Mouse (Mus musculus) heart, embryonic 14.5 days (tissue): ENCODE measurements at regions not wholly inside any gene's neighbourhood (a gene's known extent, or its start where the extent isn't known, plus 50 kb on each side); places are given as distances from the start of the nearest gene placed in this dataset.

Source experiments
- ATAC-seq: fragments of 200-750 bp; cut with Nextera tagmentation; 2 replicates; pipeline ENCODE4 v1.8.0; 2017; ENCODE audit warnings: low read depth, moderate TSS enrichment; ENCODE audit not compliant: insufficient number of reproducible peaks, insufficient read depth, low FRiP score
- H3K27ac ChIP-seq, 2 experiments: fragments of 200-500 bp in 1 of 2; fragments of 300-500 bp in 1 of 2; sonication (generic) in 1 of 2; replicated peaks in 1 of 2; 2 replicates each; pipeline ENCODE4 v1.5.1; 2012 to 2014; ENCODE audit warnings: low read depth in 2 of 2, low read length in 2 of 2, control low read depth in 1 of 2, mild to moderate bottlenecking in 1 of 2, mixed read lengths in 1 of 2; ENCODE audit not compliant: control insufficient read depth in 1 of 2, insufficient read depth in 1 of 2
- H3K27me3 ChIP-seq: fragments of 300-500 bp; sonication (generic); 2 replicates; pipeline ENCODE4 v1.6.1; 2014; ENCODE audit warnings: mild to moderate bottlenecking, low read length, control low read depth; ENCODE audit not compliant: control insufficient read depth, insufficient read depth
- H3K36me3 ChIP-seq: fragments of 300-500 bp; sonication (generic); 2 replicates; pipeline ENCODE4 v1.6.1; 2014; ENCODE audit warnings: mild to moderate bottlenecking, control low read depth, low read length, mixed read lengths; ENCODE audit not compliant: control insufficient read depth, insufficient read depth
- H3K4me1 ChIP-seq, 2 experiments: fragments of 200-500 bp in 1 of 2; fragments of 300-500 bp in 1 of 2; sonication (generic) in 1 of 2; 2 replicates each; pipeline ENCODE4 v1.6.1; 2012 to 2014; ENCODE audit warnings: low read length in 2 of 2, control low read depth in 1 of 2, mixed read lengths in 1 of 2; ENCODE audit not compliant: control insufficient read depth in 2 of 2, insufficient read depth in 2 of 2
- H3K4me2 ChIP-seq: fragments of 300-500 bp; sonication (generic); 2 replicates; pipeline ENCODE4 v1.6.1; 2014; ENCODE audit warnings: mild to moderate bottlenecking, low read length
- H3K4me3 ChIP-seq, 2 experiments: fragments of 200-500 bp in 1 of 2; fragments of 300-500 bp in 1 of 2; sonication (generic) in 1 of 2; 2 replicates each; pipeline ENCODE4 v1.5.1; 2012 to 2014; ENCODE audit warnings: low read length in 2 of 2, mild to moderate bottlenecking in 2 of 2, control low read depth in 1 of 2, low read depth in 1 of 2, moderate library complexity in 1 of 2; ENCODE audit not compliant: control insufficient read depth in 1 of 2, insufficient read depth in 1 of 2
- H3K9ac ChIP-seq: fragments of 300-500 bp; sonication (generic); 2 replicates; pipeline ENCODE4 v1.6.1; 2014; ENCODE audit warnings: mild to moderate bottlenecking, low read length
- H3K9me3 ChIP-seq: fragments of 300-500 bp; sonication (generic); 2 replicates; pipeline ENCODE4 v1.6.1; 2016; ENCODE audit warnings: low read length, control low read depth; ENCODE audit not compliant: control insufficient read depth
- WGBS: fragments of 180-500 bp; shearing (Covaris S2); extraction: QIAGEN DNeasy Blood & Tissue Kit; methylation state at CpG from one replicate; pipeline ENCODE4 v1.1.7; 2014; 5-methylcytosine and 5-hydroxymethylcytosine counted together

DNA sequence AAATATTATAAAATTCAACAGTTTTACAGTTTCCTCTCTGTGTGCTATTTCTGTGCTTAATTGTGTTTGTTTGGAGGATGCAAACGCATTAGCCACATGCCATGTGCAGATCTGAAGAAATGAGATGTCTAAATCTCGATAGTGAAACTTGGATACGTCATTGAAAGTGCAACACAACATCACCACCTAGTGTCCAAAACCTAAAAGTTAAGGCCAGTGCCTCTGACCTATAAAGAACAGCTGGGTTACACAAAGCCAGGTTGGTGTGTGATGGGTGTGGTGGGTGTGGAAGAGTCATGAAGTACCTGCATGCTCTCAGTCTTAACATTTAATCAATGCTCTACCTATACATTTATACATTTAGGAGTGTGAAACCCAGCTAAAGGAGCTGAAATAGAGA is 402.1 kb upstream of the Map3k7 start:
- ATAC-seq = no peak
- H3K36me3 ChIP-seq = no peaks in the 10 kb centered on the region
- WGBS = 12% methylated on average over 3 of the region's 3 CpGs
- H3K9me3 ChIP-seq = no peaks in the 10 kb centered on the region
- peak overlapping the region in 1 of 2 experiments; percentile 20; a peak in 2 of 4 replicates for H3K4me3 ChIP-seq
- no peaks in the 10 kb centered on the region for H3K27me3 ChIP-seq
- peak overlapping the region; percentile 50 for H3K4me2 ChIP-seq
- peak overlapping the region; percentile 35 to 46; a peak in 2 of 4 replicates for H3K27ac ChIP-seq
- peaks cover 8 to 11% of the 10 kb centered on the region in 2 experiments for H3K4me1 ChIP-seq
- no peak overlapping the region for H3K9ac ChIP-seq

DNA sequence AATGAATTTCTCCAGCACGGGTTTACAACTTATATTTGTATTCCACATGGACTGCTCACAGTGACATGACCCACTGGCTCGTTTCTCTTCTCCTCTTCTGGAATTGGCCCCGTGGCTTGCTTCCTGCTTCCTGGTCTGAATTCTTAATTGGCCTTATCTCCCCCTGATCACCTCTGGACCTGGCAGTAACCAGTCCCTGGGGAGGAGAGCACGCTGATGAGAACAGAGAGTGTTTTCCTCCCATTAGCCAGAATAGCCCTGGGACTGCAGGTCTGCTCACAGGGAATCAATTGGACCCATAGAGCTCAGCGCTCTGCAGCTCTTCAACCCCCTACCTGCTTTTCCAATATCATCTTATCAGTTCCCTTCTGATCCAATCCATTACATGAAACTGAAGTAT is 397.7 kb upstream of the Map3k7 start:
- no peak overlapping the region for H3K9ac ChIP-seq
- ATAC-seq = no peak; the same call in 1 of the 2 replicates
- H3K4me2 ChIP-seq = no peak overlapping the region
- no peak overlapping the region for H3K27ac ChIP-seq
- WGBS = 30% methylated on average over 5 of the region's 5 CpGs
- H3K27me3 ChIP-seq = no peaks in the 10 kb centered on the region
- H3K4me1 ChIP-seq = peaks cover 4 to 7% of the 10 kb centered on the region in 2 experiments; a peak in 2 of 4 replicates
- no peaks in the 10 kb centered on the region for H3K9me3 ChIP-seq
- no peaks in the 10 kb centered on the region for H3K36me3 ChIP-seq
- no peak overlapping the region for H3K4me3 ChIP-seq

DNA sequence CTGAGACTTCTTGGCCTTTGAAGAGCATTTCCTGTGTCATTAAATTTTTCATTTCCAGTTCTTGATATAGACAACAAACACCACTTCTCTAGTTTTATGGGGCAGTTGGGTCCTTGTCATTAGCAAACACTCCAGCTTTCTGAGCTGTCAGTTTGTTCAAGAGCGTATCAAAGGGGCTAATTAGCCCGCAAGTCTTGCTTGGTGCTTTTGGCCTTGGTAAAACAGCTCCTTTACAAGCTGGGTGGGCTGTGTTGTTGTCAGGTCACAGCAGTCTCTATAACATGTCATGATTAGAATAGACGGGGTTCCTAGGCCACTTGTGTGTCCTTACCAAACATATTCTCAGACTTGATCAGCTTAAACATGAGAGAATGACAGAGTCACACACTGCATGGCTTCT is 397.1 kb upstream of the Map3k7 start:
- H3K27me3 ChIP-seq = no peaks in the 10 kb centered on the region
- no peak for ATAC-seq
- WGBS = 72% methylated on average over 3 of the region's 3 CpGs
- no peak overlapping the region for H3K9ac ChIP-seq
- no peak overlapping the region for H3K4me2 ChIP-seq
- no peaks in the 10 kb centered on the region for H3K36me3 ChIP-seq
- H3K27ac ChIP-seq = no peak overlapping the region
- no peak overlapping the region for H3K4me3 ChIP-seq
- H3K9me3 ChIP-seq = no peaks in the 10 kb centered on the region
- H3K4me1 ChIP-seq = peaks cover 2 to 3% of the 10 kb centered on the region in 2 experiments; a peak in 2 of 4 replicates

DNA sequence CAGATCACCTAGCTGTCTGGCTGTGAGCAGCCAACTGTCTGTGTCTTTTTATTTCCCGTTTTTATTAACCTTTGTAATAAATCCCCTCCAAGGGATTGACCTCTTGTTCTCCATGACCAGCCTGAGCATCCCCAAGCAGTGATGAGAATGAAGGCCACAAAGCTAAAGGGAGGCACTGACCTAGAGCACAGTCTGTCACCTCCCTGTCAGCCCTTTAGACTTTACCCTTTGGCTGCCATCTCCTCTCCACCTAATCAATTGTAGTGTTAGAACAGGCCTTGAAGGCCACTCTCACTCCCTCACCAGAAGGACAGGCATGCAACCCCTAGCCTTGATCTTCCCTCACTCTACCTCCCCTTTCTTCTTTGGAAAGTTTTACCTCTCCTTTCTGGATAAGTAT is 394.2 kb upstream of the Map3k7 start:
- ATAC-seq = no peak
- Histone ChIP-seq H3K4me3 (no peak overlapping the region), H3K27ac (no peak overlapping the region), H3K9me3 (no peaks in the 10 kb centered on the region), H3K27me3 (no peaks in the 10 kb centered on the region), H3K4me1 (peaks cover 2 to 3% of the 10 kb centered on the region in 2 experiments; a peak in 2 of 4 replicates), H3K9ac (no peak overlapping the region), H3K36me3 (no peaks in the 10 kb centered on the region), H3K4me2 (no peak overlapping the region)
- WGBS = 88% methylated on average over 1 of the region's 1 CpGs

DNA sequence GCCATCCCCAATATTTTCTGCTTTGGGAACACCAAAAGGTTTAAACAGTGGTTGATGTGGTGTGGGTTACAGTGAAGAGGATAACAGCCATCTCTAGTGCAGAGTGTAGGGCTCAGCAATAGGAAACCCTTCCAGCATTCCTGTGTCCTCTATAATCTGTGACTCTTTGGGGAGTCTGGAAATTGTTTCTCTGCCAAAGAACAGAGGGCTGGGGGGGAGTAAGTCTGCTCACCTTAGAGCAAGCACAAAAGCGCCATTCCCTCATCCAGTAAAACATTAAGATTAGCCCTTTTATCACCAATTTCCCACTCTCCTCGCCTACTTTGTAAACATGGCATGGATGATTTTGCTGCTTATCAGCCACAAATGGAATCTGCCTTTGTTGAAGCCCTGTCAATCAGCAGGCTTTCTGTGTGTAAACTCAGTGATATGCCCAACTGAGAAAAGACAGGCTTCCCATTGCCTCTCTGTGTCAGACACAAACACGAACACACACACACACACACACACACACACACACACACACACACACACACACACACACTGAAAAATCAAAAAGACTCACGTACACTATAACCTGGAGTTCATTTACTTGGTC is 386.8 kb upstream of the Map3k7 start:
- H3K9me3 ChIP-seq = no peaks in the 10 kb centered on the region
- no peaks in the 10 kb centered on the region for H3K27me3 ChIP-seq
- peaks cover 6 to 14% of the 10 kb centered on the region in 2 experiments; a peak in 3 of 4 replicates for H3K4me1 ChIP-seq
- no peaks in the 10 kb centered on the region for H3K36me3 ChIP-seq
- no peak overlapping the region for H3K9ac ChIP-seq
- H3K4me2 ChIP-seq = no peak overlapping the region
- H3K27ac ChIP-seq = peak overlapping the region; percentile 29 to 48
- no peak overlapping the region for H3K4me3 ChIP-seq
- peak; percentile 88 for ATAC-seq
- WGBS = 2% methylated on average over 4 of the region's 4 CpGs

DNA sequence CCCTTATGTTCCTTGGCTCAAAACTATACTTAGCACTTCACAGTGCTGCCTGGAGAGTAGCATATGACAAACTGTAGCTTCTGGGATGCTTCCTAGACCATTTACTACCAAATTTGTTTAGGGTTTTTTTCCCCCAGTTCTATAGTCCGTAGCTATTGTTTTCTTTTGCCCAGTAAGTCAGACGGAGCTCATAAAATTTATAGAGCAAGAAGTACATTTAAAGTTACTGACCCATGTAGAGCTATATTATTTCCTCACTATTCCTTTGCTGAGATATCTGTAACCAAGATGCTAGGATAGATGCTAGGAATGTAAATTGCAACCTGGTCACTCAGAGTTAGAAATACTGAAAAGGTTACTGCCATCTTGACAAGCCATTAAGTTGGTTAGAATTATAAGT is 380.4 kb upstream of the Map3k7 start:
- no peak overlapping the region for H3K4me2 ChIP-seq
- 78% methylated on average over 2 of the region's 2 CpGs for WGBS
- no peak overlapping the region for H3K27ac ChIP-seq
- H3K27me3 ChIP-seq = no peaks in the 10 kb centered on the region
- no peaks in the 10 kb centered on the region for H3K9me3 ChIP-seq
- no peaks in the 10 kb centered on the region for H3K36me3 ChIP-seq
- ATAC-seq = no peak
- no peaks in the 10 kb centered on the region for H3K4me1 ChIP-seq
- H3K9ac ChIP-seq = no peak overlapping the region
- no peak overlapping the region for H3K4me3 ChIP-seq

DNA sequence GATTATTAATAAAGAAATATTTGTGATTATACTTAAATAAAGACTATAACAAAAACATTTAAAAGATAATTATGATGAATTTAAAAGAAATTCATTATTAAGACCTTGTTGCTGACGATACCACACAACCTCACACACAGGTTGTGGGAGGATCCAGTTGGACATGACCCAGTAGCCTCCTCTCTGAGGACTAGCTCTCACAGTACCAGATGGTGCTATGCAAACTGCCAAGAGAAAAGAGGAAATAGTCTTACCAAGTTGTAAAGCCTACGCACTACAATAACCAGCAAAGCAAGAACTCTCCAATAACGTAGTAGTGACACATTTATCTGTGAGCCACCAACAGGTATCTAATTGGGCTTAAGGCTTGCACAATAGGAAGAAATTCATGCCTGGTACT is 379.7 kb upstream of the Map3k7 start:
- 83% methylated on average over 3 of the region's 3 CpGs for WGBS
- Histone ChIP-seq H3K9me3 (no peaks in the 10 kb centered on the region), H3K27me3 (no peaks in the 10 kb centered on the region)

DNA sequence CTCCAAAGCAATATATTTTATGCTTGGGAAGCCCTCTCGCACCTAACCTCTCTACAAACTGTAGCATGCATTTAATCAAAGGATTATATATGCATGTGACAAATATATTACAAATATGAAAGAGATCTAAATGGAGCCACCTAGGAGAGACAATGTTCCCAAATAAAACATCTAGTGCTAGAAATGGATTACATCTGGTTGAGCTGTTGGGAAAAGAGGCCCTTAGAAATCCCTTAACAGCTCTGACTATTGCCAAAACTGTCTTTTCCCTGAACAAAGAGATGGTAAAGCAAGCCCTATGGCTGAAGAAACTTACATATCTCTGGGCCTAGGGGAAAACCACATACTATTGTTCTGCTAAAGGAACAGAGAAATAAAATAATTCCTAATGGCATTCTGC is 369.8 kb upstream of the Map3k7 start:
- 88% methylated on average over 1 of the region's 1 CpGs for WGBS

More for the DNA sequence above, 379.7 kb upstream of the Map3k7 start:
- no peaks in the 10 kb centered on the region for H3K36me3 ChIP-seq
- H3K4me1 ChIP-seq = no peaks in the 10 kb centered on the region
- no peak overlapping the region for H3K27ac ChIP-seq
- no peak overlapping the region for H3K4me3 ChIP-seq
- H3K4me2 ChIP-seq = no peak overlapping the region
- H3K9ac ChIP-seq = no peak overlapping the region
- no peak for ATAC-seq

More for the DNA sequence above, 369.8 kb upstream of the Map3k7 start:
- no peak overlapping the region for H3K4me2 ChIP-seq
- H3K27me3 ChIP-seq = no peaks in the 10 kb centered on the region
- H3K9ac ChIP-seq = no peak overlapping the region
- H3K4me3 ChIP-seq = no peak overlapping the region
- peaks cover 3% of the 10 kb centered on the region; the same call in 1 of the 2 replicates for H3K9me3 ChIP-seq
- H3K27ac ChIP-seq = no peak overlapping the region
- no peaks in the 10 kb centered on the region for H3K36me3 ChIP-seq
- H3K4me1 ChIP-seq = peaks cover 2 to 3% of the 10 kb centered on the region in 2 experiments; a peak in 2 of 4 replicates
- no peak for ATAC-seq
